Mouse (Mus musculus): ENCODE measurements at regions not wholly inside any gene's neighbourhood (a gene's known extent, or its start where the extent isn't known, plus 50 kb on each side); places are given as distances from the start of the nearest gene placed in this dataset.

DNA sequence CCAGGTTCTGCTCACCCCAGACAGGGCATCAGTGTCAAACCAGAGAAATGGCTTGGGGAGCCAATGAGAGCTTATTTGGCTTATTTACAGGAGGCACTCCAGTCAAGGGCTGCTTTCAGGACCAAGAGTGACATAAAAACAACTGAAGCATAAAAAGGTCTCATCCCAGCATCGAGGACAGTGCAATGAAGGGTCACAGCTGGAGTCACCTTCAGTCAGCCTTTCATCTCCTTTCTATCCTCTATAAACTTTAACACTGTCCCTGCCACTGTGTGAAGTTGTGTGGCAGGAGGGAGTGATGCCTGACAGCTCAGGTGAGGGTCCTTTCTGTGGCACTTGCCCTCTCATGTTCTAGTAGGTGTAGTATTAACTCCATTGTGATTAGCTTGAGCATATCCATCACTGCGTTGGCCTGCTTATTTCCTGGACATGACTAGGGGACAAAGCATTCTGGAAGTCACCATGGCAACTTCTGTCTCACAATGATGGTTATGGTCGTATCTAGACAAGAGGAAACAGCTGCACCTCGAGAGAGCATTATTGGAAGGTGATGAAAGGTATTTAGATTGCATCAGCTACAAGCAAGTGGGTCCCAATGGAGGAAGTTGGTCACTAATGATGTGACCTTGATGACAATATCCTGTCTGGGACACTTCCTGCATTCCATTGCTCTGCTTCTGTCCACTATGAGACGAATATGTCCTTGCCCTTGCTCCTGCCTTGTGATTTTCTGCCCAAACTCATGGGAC, 87.8 kb upstream of the Enpp6 start:
- no peak for DNase-seq

DNA sequence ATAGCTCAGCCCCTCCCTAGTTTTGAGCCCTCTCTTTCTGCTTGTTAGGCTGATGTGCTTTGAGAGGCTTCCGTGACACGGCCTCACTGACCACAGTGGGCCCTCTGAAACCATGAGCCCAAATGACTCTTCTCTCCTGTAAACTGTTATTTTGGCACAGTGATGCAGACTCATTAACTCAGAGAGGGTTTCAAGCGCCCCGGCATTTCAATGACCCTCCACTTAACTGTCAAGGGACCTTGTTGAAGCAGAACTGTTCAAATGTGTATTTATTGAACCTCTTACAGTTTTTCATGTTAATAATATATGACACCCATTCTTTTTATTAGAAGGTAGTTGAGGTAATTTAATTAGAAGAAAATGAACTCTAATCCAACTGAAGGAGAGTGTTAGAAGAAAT, 85.9 kb upstream of the Enpp6 start:
- DNase-seq, result no peak

DNA sequence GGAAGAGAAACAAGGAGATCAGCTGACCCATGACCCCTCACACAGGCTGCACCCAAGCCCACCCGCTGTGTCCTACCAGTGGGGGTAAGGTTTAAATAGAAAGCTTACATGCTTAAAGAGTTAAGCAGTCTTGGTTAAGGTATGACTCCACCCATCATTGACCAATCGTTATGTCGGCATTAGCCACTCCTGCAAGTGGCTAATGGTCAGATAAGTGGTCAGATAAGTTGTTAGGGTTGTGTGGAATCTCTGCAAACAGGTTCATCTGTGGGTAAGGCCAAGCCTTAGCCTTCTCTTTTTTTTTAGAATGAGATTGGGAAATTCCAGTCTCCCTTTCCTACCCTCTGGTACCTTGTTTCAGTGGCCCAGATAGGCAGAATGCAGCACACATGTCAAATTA, 82.0 kb upstream of the Enpp6 start:
- DNase-seq, result no peak

DNA sequence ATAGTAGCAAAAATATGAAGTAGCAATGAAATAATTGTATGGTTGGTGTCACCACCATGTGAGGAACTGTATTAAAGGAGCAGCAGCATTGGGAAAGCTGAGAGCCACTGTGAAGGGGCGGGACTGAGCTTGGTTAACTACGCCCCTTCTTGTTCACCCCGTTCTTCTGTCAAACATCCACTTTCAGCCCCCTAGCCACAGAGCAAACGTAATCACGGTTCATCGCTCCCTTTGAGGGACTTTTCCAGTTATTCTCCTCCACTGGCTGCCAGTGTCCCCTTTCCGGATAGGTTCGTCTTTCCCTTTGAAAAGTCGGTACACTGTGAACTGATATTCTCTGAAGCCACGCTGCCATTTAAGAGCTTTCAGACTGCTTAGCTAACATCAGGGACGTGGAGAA, 79.3 kb upstream of the Enpp6 start:
- DNase-seq, result no peak

DNA sequence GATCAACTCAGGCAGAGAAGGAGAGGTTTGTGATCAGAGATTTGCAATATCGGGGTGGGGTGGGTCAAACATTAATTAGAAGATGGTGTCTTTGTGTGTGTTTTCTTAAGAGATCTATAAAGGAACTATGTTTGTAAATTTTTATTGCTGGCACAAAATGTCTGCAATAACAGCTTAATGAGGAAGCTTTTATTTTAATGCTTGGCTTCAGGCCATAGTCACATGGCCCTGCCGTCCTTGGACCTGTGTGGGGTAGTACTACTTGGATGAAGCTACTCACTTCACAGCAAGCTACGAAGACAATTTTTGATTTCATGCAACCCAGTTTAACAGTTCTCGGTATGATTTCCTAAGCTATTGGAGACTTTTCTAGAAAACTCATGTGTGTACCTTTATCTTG, 78.5 kb upstream of the Enpp6 start:
- DNase-seq, result no peak

DNA sequence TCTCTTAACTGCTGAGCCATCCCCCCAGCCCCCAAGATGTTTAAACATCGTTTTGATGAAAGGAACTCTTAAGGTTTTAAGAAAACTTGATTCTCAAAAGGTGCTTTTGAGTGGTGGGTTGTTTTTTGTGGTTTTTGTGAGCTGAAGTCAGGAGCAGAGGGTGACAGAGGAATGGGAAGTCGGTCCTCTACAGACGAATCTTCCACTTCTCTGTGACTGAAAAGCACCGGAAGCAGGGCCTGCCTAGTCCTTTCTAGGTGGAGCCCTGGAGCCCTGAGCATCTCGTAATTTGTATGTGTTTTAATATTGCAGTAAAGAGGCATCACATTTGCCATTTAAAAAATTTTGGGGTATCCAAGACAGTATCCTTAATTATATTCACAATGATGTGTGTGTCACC, 72.7 kb upstream of the Enpp6 start:
- DNase-seq, result no peak

DNA sequence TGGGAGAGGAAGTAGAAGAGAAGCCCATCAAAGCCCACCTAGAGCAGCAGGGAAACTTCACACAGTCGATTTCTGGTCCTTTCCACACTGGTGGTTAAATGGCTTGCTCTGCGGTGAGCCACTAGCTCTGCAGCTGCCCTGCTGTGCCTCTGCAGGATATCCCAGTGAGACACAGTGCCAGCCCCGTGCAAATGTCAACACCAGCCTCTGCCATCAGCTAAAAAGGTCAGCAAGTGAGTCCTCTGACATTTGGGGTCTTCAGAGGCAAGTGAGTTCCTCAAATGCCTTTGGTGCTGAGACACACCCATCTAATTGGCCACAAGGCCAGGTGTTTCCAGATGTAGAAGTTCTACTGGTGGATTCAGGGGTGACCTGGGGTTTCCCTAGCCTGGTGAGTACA, 66.6 kb upstream of the Enpp6 start:
- no peak for DNase-seq

DNA sequence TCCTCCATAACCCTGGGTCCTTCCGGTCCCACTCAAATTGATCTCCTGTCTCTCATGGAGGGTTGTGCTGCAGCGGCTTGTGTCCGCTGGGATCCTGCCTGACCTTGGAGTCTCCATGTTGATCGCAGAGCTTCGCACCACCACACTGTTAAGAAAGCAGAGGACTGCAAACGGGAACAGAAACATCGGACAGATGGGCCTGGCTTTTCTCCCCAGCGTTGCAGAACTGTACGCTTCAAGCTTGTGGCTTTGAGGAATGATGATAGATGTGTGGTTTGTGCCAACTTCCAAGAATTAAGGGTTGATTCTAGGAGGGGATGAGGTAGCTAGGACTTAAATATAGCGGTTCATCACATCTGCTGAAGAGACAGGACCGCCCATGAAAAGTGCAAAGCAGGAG, 65.6 kb upstream of the Enpp6 start:
- no peak for DNase-seq

DNA sequence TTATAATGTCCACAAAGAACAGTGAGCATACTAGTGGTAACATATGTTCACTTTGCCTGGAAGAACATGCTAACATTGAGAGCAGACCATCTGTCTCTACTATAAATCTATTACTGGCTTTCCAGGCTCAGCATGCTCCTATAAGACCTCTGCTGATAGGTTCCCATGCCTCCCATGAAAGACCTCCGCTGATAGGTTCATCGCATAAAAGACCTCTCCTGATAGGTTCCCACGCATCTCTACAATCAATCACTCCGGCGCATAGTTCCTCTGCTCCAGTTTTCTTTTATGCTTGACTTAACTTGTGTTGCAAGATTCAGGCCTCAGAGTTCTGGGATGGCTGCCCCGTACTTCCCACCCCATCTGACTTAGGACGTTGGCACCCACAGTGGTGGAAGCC, 65.1 kb upstream of the Enpp6 start:
- no peak for DNase-seq

DNA sequence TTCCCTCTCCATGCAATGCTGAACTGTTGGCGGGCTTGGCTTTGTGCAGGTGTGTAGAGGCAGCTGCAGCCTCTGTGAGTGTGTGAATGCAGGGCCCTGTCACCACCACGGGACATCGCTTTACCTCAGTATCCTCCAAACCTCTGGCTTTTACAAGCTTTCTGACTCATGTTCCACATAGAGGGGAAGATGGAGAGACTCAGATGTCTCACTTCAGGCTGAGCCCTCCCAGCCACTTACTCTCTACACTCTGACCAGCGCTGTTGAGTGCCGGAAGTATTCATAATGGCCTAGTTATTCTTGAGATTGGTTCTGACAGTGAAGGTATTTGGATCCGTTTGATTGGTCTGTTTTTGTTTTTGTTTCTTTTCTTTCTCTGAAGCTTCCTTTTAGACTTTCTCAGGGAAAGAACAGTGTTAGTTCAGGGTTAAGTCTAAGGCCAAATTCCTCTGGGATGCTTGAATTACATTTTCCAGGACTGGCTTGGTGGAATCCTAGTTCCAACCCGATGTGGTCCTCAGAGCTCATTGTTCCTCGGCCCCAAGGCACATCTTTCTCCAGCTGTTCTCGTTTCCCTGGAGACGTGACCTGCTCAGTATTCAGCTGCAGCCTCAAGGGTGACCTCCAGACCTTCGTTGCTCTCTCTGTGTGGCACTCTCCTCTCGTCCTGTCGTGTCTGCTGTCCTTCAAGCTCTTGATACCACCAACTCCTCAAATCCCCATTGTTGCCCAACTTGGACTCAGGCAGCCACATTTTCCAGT, 61.7 kb upstream of the Enpp6 start:
- no peak for DNase-seq

DNA sequence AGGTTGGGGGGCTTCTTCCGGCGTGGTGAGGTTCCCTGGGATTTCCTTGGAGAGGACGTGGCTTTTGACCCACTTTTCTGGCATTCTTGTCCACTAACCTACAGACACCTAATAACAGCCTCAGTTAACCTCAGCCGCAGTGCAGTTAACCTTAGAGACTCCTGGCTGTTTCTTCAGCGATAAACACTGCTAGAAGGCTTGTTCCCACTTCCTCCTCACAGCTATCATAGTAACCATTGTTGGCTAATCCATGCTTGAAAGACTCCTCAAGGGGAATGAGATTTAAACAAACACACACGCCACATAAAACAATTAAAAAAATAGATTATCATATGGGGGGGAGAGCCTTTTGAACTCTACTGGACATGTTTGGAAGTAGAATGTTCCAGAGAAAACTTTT, 58.0 kb upstream of the Enpp6 start:
- DNase-seq, result no peak

DNA sequence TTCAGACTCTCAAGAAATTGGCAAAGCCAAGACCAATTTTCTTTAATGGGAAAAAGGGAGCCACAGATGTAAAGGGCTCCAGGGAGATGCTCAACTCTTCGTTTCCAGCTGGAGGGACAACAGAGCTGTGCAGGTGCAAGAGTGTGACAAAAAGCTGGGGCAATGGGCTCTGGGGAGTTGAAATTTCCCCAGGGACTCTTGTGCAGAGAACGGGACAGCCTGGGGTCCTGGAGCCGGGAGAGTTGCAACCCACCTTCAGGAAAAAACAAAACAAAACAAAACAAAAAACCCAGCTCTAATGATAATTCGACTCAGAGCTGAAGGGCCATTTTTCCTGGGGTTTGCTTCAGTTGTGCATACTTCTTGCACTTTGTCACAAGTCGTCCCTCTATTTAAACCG, 57.0 kb upstream of the Enpp6 start:
- DNase-seq, result no peak

DNA sequence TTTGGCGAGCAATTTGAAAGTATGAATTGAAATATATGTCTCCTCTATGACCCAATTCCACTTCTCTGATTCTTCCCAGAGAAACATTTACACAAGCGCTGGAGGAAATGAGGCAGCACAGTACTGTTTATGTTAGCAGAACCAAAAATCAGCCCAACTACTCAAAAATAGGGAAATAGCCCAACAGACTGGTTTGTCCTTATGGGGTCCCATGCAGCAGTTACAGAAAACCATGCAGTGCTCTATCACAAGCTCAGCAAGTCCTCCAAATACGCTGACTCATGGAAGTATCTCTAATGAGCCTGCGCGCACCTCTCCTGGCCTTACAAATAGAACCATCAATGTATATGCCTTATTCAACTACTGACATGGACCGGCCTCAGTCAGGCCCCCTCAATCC, 55.4 kb upstream of the Enpp6 start:
- DNase-seq, result no peak

DNA sequence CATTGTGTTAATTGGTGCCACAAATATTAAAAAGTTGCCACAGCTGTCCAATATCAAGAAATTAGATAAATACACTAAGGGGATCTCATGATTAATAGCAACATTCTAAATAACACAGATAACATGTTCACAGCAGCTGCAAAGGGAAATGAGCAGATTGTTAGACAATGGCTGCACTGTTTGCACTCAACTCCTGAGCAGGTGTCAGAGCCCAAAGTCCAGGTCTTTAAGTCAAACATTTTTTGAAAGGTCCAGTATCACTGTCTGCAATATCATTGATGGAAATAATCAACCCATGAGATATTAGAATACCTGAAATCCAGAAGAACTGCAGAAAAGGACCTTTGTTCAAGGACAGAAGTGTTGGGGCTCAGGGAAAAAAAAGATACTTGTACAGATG, 53.4 kb upstream of the Enpp6 start:
- no peak for DNase-seq

DNA sequence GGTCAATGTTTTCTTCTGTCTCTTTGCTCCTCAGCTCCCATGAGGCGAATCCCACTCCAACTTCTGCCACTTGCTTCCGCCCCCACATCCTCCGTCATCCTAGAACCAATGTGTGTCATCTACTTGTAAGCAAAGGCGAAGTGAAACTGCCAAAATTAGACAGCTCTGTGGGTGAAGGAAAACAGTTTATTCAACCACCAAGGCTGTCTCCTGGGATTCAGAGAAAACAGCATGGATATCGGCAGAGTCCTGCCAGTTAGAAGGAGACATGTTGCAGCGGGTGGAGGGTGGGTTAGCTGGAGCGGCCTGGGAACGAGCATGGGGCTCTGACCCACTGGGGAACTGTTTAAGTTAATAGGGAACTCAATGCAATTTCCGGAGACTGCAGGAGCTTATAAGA, 52.4 kb upstream of the Enpp6 start:
- no peak for DNase-seq

DNA sequence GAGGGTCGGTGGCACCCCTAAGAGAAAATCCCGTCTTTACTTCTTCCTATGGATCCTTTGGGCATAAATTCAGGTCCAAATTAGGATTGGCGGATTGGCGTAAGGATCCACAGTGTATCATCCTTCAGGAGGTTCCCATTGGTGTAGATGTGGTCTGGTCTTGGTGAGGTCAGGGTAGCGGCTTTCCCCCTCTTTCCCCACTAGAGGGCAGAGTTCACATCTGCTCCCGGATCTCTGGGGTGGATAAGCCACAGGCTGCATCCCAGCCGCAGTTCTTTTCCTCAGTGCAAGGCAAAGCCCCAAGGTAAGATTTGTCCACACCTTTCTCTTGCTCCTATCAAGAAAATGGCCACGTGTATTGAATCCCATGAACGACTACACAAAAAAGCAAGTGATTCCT, 51.8 kb upstream of the Enpp6 start:
- DNase-seq, result peak; percentile 53 to 56

DNA sequence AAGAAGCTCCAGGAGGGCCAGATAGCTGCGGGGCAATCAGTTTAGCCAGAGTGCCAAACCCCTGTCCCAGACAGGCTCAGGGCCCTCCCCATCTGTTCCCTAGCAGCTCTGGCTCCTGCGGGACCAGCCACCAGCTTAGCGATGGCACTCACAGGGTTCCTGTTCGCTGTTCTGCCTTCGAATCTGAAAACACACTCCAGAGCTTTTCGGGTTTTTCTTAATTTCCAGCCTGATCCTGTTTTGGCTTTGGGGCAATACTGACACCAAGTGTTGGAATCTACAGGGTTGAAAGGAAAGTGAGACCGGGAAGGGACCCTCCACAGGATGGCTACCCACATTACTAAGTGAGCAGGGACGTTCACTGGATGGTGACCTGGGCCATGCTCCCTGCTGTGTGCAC, 50.6 kb upstream of the Enpp6 start:
- peak; percentile 5 to 6 for DNase-seq

Measured in cerebellum, adult 18-20 months (tissue).